Mouse (Mus musculus) embryonic facial prominence, embryonic 14.5 days (tissue): ENCODE measurements around the gene Vsir. TPM values are rescaled to one million over a fixed set of nuclear protein-coding genes. Genes with fewer than 3 reads are reported as not detected.

Experiments used
- ATAC-seq: fragments of 200-750 bp; cut with Nextera tagmentation; 2 replicates; pipeline ENCODE4 v1.8.0; 2017; ENCODE audit warnings: low read depth, moderate number of reproducible peaks, moderate TSS enrichment
- DNase-seq: peaks from one replicate; pipeline ENCODE4 v3.0.0-alpha.2; 2015; ENCODE audit warnings: low spot score
- H3K27ac ChIP-seq: fragments of 300-500 bp; sonication (generic); replicated peaks from 2 replicates; pipeline ENCODE4 v1.5.1; 2014; ENCODE audit warnings: low read depth, mild to moderate bottlenecking, low read length, moderate library complexity
- H3K27me3 ChIP-seq: fragments of 300-500 bp; sonication (generic); replicated peaks from 2 replicates; pipeline ENCODE4 v1.6.1; 2014; ENCODE audit warnings: low read length; ENCODE audit not compliant: control insufficient read depth, insufficient read depth
- H3K36me3 ChIP-seq: fragments of 300-500 bp; sonication (generic); 2 replicates; pipeline ENCODE4 v1.6.1; 2014; ENCODE audit warnings: low read length, mixed read lengths; ENCODE audit not compliant: control insufficient read depth, insufficient read depth
- H3K4me1 ChIP-seq: fragments of 300-500 bp; sonication (generic); 2 replicates; pipeline ENCODE4 v1.6.1; 2014; ENCODE audit warnings: antibody characterized with exemption, low read length; ENCODE audit not compliant: control insufficient read depth, insufficient read depth
- H3K4me2 ChIP-seq: fragments of 300-500 bp; sonication (generic); 2 replicates; pipeline ENCODE4 v1.6.1; 2014; ENCODE audit warnings: low read depth, mild to moderate bottlenecking, low read length, moderate library complexity, mixed read lengths
- H3K4me3 ChIP-seq: fragments of 300-500 bp; sonication (generic); 2 replicates; pipeline ENCODE4 v1.5.1; 2014; ENCODE audit warnings: low read depth, mild to moderate bottlenecking, low read length
- H3K9ac ChIP-seq: fragments of 300-500 bp; sonication (generic); 2 replicates; pipeline ENCODE4 v1.6.1; 2014; ENCODE audit warnings: low read depth, mild to moderate bottlenecking, low read length, moderate library complexity, mixed read lengths
- H3K9me3 ChIP-seq: fragments of 300-500 bp; sonication (generic); 2 replicates; pipeline ENCODE4 v1.6.1; 2016; ENCODE audit warnings: low read length; ENCODE audit not compliant: control insufficient read depth
- WGBS: fragments of 180-500 bp; shearing (Covaris S2); extraction: QIAGEN DNeasy Blood & Tissue Kit; methylation state at CpG from one replicate; pipeline ENCODE4 v1.1.7; 2014; 5-methylcytosine and 5-hydroxymethylcytosine counted together
- polyA plus RNA-seq: library from polyadenylated mRNA; unstranded; fragments of >200 nt; fragmentation: Nextera tagmentation; extraction: Ambion mirVana; gene quantifications from 2 replicates; pipeline ENCODE4 v1.2.1, GENCODE M21; 2014

Gene Vsir
- polyA plus RNA-seq, 1 experiment from 2014 or later = 5.5 TPM

DNA sequence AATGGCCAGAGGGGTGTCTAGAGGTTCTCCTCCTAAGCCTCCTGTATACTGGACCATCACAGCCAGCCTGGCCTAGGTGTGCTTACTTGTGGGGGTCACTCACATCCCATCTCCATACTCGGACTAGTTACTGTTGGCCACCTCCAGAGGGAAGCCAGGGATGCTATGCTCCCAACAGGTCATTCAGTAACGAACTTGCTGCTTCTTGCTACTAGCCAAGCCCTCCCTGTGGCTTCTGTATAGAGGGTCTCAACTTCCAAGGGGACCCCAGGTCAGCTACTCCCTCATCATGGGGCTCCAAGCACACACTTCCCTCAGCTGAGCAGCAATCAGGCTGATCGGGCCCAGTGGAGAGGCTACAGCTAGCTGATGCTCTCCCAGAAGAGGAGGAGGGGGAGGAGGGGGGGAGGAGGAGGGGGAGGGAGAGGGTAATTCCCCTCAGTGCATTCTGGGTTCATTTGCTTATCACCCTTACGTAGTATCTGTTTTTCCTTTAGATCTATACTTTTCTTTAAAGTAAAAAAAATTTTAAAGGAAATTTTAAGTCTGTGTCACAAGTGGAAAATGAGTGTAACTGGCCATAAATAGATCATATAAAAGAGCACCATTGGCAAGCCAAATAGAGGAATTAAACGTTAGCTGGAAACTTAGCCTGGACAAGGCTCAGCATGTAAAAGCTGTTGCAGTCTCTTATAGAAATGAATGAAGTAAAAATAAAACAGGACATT is 3.6 kb downstream of the Vsir start:
- ATAC-seq (no peak), DNase-seq (no peak)
- Histone ChIP-seq H3K27ac (peak overlapping the region; percentile 28; the same call in 1 of the 2 replicates), H3K9me3 (no peaks in the 10 kb centered on the region), H3K4me1 (peaks cover 37% of the 10 kb centered on the region), H3K4me3 (peak overlapping the region; percentile 5; the same call in 1 of the 2 replicates), H3K36me3 (no peaks in the 10 kb centered on the region), H3K4me2 (peak overlapping the region; percentile 35; the same call in 1 of the 2 replicates), H3K27me3 (no peaks in the 10 kb centered on the region), H3K9ac (no peak overlapping the region)
- WGBS = 43% methylated on average over 4 of the region's 5 CpGs

DNA sequence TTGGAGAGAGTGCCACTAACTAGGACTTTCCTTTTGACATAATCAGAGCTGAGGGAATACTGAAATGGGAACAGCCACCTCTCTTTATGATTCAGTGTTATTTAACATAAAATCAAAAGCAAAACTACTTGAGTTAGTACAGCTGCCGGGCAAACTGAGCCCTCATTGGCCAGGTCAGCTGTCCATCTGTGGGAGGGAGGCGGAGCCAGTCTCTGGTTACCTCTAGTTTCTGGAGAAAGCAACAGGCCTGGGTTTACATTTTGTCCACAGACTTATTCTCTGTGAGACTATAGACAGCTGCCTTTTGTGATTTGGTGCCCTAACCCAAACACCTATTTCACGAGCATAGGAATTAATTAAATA is 4.1 kb downstream of the Vsir start:
- H3K4me2 ChIP-seq = peak overlapping the region; percentile 35; the same call in 1 of the 2 replicates
- H3K27me3 ChIP-seq = no peaks in the 10 kb centered on the region
- H3K9me3 ChIP-seq = no peaks in the 10 kb centered on the region
- H3K36me3 ChIP-seq = no peaks in the 10 kb centered on the region
- peaks cover 37% of the 10 kb centered on the region for H3K4me1 ChIP-seq
- ATAC-seq = peak; percentile 71
- WGBS = 16% methylated on average over 3 of the region's 3 CpGs
- peak overlapping the region; percentile 85 for H3K27ac ChIP-seq
- peak overlapping the region; percentile 5; the same call in 1 of the 2 replicates for H3K4me3 ChIP-seq
- H3K9ac ChIP-seq = no peak overlapping the region
- peak; percentile 91 for DNase-seq

DNA sequence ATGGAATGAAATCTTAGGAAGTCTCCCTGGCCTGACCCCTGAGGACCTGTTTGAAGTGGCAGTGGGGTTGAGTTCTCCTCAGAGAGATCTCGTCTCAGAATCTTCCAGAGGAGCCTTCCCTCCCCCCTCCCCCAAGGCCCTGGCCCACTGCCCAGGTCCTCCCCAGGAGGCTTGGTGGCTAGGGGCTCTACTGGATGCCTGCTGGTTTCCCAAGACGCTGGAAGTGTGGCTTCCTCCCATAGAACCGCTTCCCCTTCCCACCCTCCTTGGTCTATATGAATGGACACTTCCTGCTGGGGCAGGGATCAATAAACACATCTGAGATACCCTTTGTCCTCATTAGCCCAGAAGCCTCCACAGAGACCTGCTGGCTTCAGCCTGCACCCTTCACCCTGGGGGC is 4.6 kb downstream of the Vsir start:
- 6% methylated on average over 3 of the region's 3 CpGs for WGBS
- ATAC-seq (no peak), DNase-seq (no peak)
- no peak overlapping the region for H3K9ac ChIP-seq
- H3K9me3 ChIP-seq = no peaks in the 10 kb centered on the region
- H3K4me3 ChIP-seq = no peak overlapping the region
- H3K27me3 ChIP-seq = no peaks in the 10 kb centered on the region
- no peaks in the 10 kb centered on the region for H3K36me3 ChIP-seq
- H3K4me2 ChIP-seq = peak overlapping the region; percentile 5
- H3K27ac ChIP-seq = peak overlapping the region; percentile 85
- H3K4me1 ChIP-seq = peaks cover 35% of the 10 kb centered on the region

DNA sequence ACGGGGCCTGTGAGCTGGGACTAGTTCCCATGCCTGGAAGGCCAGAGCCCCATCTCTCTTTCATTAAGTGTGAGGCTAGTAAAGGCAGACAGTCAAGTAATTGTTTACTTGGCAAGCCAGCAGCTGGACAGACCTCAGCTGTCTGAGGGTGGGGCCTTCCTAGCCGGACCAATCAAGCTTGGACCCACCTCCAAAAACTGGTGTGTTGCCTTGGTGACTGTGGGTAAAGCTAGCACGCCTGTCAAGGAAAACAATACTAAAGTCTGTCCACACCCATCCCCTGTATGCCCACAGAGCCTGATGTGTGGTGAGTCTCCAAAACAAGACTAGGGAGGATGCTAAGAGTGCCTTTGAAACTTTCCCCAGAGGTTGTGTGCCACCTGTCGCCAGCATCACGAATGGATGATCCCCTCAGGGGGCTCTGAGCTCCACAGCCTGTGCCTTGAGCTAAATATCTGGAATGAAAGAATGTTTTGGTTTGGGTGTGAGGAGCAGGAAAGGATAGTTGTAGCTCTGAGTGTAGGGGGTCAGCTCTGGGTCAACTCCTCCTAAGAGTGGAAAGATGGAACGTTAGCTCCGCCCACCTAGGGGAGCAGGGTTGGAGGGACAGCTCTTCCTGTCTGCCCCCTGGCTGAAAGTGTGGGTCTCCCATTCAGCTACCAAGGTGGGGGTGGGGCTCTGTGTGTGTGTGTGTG is 5.3 kb downstream of the Vsir start:
- peak; percentile 91 for DNase-seq
- Histone ChIP-seq H3K4me2 (peak overlapping the region; percentile 5; the same call in 1 of the 2 replicates), H3K27me3 (no peaks in the 10 kb centered on the region), H3K4me1 (peaks cover 28% of the 10 kb centered on the region), H3K27ac (peak overlapping the region; percentile 85), H3K36me3 (no peaks in the 10 kb centered on the region), H3K9me3 (no peaks in the 10 kb centered on the region), H3K9ac (no peak overlapping the region), H3K4me3 (no peak overlapping the region)
- WGBS = 17% methylated on average over 7 of the region's 7 CpGs
- peak; percentile 72; the same call in 1 of the 2 replicates for ATAC-seq

DNA sequence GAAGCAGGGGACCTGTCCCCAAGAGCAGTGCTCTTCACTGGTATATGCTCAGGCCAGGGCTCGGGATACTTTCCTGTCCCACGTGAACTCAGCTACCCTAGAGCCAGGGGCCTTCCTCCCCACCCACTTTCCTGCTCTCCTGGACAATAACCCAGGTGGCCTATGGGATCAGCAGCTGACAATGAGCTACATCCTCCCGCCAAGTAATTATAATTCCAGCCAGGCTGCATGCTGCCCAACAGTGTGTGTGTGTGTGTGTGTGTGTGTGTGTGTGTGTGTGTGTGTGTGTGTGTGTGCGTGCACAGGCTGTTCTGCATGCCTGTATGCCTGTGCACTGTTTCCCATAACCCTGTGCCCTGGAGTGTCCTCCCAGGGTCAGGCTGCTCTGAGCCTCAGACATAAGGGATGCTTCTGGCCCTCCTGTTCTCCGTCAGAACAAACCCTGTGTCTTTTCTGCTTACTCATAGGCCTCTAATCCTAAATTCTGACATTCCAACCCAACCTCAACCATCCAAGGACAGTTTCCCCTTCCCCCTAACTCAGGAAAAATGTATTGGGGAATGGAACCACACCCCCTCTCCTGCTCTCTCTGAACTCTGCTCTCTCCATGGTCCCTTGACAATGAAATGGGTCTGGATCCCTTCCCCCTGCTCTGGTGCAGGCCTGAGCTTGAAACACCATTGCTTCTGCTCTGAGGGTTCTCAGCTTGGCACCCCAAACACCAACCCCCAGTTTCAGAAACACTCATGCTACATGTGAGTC is 6.8 kb downstream of the Vsir start:
- Histone ChIP-seq H3K36me3 (no peaks in the 10 kb centered on the region), H3K9ac (no peak overlapping the region), H3K4me1 (peaks cover 30% of the 10 kb centered on the region), H3K4me3 (no peak overlapping the region), H3K4me2 (no peak overlapping the region), H3K27me3 (no peaks in the 10 kb centered on the region), H3K9me3 (no peaks in the 10 kb centered on the region), H3K27ac (0 out of 2 replicates have a peak overlapping the region, but pooled peaks have one; percentile 67)
- no peak for DNase-seq
- WGBS = 54% methylated on average over 4 of the region's 5 CpGs
- ATAC-seq = no peak

DNA sequence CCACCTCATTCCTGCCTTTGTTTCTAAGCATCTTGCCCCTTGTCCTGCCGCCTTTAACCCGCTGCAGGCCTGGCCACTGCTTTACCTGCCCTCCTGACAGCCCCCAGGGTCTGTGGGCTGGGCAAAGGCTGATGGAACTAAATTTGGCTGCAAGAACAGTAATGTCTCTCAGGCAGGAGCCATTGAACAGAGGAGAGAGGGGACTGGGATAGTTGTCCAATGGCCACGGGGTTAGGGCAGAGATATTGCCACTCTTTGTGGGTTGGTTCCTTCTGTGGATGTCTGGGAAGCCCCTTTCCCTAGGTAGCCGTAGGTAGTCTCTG is 7.3 kb downstream of the Vsir start:
- no peak for ATAC-seq
- Histone ChIP-seq H3K27me3 (no peaks in the 10 kb centered on the region), H3K36me3 (no peaks in the 10 kb centered on the region), H3K4me1 (peaks cover 29% of the 10 kb centered on the region), H3K9me3 (no peaks in the 10 kb centered on the region), H3K27ac (no peak overlapping the region), H3K4me3 (no peak overlapping the region), H3K4me2 (no peak overlapping the region), H3K9ac (no peak overlapping the region)
- no peak for DNase-seq
- WGBS = 90% methylated on average over 4 of the region's 4 CpGs

DNA sequence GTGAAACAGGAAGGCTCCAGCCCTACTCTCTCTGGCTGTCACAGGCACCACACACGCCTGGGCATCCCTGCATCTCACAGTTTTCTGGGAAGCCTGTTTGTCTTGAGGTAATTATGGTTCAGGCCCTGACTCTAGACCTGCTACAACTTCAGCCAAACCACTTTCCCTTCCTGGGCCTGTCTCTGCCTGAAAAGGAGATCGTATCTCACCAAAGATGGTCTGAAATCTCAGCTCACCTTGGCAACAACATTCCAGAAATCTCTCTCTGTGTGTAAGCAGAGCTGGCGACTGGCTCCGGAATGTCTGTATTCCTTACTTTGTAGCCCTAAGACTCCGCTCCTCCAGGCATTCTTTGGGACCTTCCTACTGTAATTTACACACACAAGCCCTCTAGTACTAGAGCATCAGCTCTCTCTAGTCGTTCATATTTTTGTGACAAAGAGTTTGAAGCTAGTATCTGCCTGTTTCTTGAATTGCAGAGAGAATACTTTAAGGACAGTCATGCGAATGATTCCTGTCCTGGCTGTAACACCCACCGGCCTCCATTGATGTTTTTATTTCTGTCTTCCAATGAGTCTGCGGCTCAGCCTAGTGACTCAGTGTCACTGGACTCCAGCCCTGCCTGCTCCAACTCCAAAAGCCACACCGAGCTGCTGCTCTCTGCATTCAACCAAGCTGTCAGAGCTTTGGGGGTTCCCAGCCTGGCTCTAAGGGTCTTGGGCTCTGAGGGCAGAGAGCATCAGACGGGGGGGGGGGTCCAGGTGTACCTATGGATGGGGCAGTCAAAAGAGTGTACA is 8.4 kb downstream of the Vsir start:
- WGBS = 47% methylated on average over 11 of the region's 11 CpGs
- Histone ChIP-seq H3K27me3 (no peaks in the 10 kb centered on the region), H3K9me3 (no peaks in the 10 kb centered on the region), H3K4me3 (no peak overlapping the region), H3K36me3 (no peaks in the 10 kb centered on the region), H3K4me1 (peaks cover 25% of the 10 kb centered on the region), H3K9ac (no peak overlapping the region), H3K4me2 (no peak overlapping the region), H3K27ac (peak overlapping the region; percentile 61)
- ATAC-seq (no peak; the same call in 1 of the 2 replicates), DNase-seq (peak; percentile 59)

- WGBS = 77% methylated on average over 4 of the region's 4 CpGs
Measured at GRCm38 (mm10) chr10:60357441-60357840, 10.8 kb downstream of the Vsir start.

More at GRCm38 (mm10) chr10:60357441-60357840, 10.8 kb downstream of the Vsir start:
- no peak overlapping the region for H3K27ac ChIP-seq
- peaks cover 17% of the 10 kb centered on the region for H3K4me1 ChIP-seq
- ATAC-seq (no peak), DNase-seq (no peak)
- no peaks in the 10 kb centered on the region for H3K9me3 ChIP-seq
- H3K4me2 ChIP-seq = no peak overlapping the region
- H3K27me3 ChIP-seq = no peaks in the 10 kb centered on the region
- H3K4me3 ChIP-seq = no peak overlapping the region
- H3K36me3 ChIP-seq = no peaks in the 10 kb centered on the region
- peak overlapping the region; percentile 14; the same call in 1 of the 2 replicates for H3K9ac ChIP-seq
